Mouse (Mus musculus) G1E (cell line): ENCODE measurements around the gene Tusc2.

ENCODE experiments used
- CTCF ChIP-seq: IDR thresholded peaks from 2 replicates; pipeline ENCODE4 v1.5.1; 2012; ENCODE audit warnings: low read depth, low read length, inconsistent platforms, mixed read lengths
- GATA1 ChIP-seq: IDR thresholded peaks from 2 replicates; pipeline ENCODE4 v1.6.1; 2012; ENCODE audit warnings: borderline replicate concordance, low read length, inconsistent platforms, mixed read lengths
- TAL1 ChIP-seq: conservative IDR thresholded peaks from 2 replicates; pipeline ENCODE4 v1.6.1; 2012; ENCODE audit warnings: low read depth, low read length, inconsistent platforms, mixed read lengths

GRCm38 (mm10) chr9:107545602-107546001, 17.5 kb upstream of the Tusc2 start:
- TF ChIP-seq CTCF (peak; percentile 79), GATA1 (no peak), TAL1 (no peak)
